Mouse (Mus musculus) limb, embryonic 11.5 days (tissue): ENCODE results near the gene Ppp1r14b. TPM values are rescaled to one million over a fixed set of nuclear protein-coding genes. Genes with fewer than 3 reads are reported as not detected.

Experiments
- ATAC-seq: fragments of 200-750 bp; cut with Nextera tagmentation; 2 replicates; pipeline ENCODE4 v1.8.0; 2017; ENCODE audit warnings: low read depth; ENCODE audit not compliant: insufficient number of reproducible peaks, low FRiP score, low TSS enrichment
- DNase-seq: peaks from one replicate; pipeline ENCODE4 v3.0.0-alpha.2; 2015; ENCODE audit warnings: low spot score
- H3K27ac ChIP-seq: fragments of 300-500 bp; sonication (generic); replicated peaks from 2 replicates; pipeline ENCODE4 v1.5.1; 2014; ENCODE audit warnings: low read depth, mild to moderate bottlenecking, low read length
- H3K27me3 ChIP-seq: fragments of 300-500 bp; sonication (generic); 2 replicates; pipeline ENCODE4 v1.6.1; 2014; ENCODE audit warnings: mild to moderate bottlenecking, low read length, mixed read lengths; ENCODE audit not compliant: control insufficient read depth, insufficient read depth
- H3K36me3 ChIP-seq: fragments of 300-500 bp; sonication (generic); 2 replicates; pipeline ENCODE4 v1.6.1; 2014; ENCODE audit warnings: mild to moderate bottlenecking, low read length, moderate library complexity, mixed read lengths; ENCODE audit not compliant: control insufficient read depth, insufficient read depth
- H3K4me1 ChIP-seq: fragments of 300-500 bp; sonication (generic); 2 replicates; pipeline ENCODE4 v1.6.1; 2014; ENCODE audit warnings: low read length, mixed read lengths; ENCODE audit not compliant: control insufficient read depth, insufficient read depth
- H3K4me2 ChIP-seq: fragments of 300-500 bp; sonication (generic); 2 replicates; pipeline ENCODE4 v1.6.1; 2014; ENCODE audit warnings: low read depth, mild to moderate bottlenecking, moderate library complexity; ENCODE audit not compliant: severe bottlenecking
- H3K4me3 ChIP-seq: fragments of 300-500 bp; sonication (generic); 2 replicates; pipeline ENCODE4 v1.5.1; 2014; ENCODE audit warnings: low read depth, low read length
- H3K9ac ChIP-seq: fragments of 300-500 bp; sonication (generic); 2 replicates; pipeline ENCODE4 v1.6.1; 2014; ENCODE audit warnings: mild to moderate bottlenecking, low read length
- H3K9me3 ChIP-seq: fragments of 300-500 bp; sonication (generic); 2 replicates; pipeline ENCODE4 v1.6.1; 2016; ENCODE audit warnings: low read length; ENCODE audit not compliant: control insufficient read depth
- WGBS: fragments of 180-500 bp; shearing (Covaris S2); extraction: QIAGEN DNeasy Blood & Tissue Kit; methylation state at CpG from one replicate; pipeline ENCODE4 v1.1.7; 2014; 5-methylcytosine and 5-hydroxymethylcytosine counted together
- polyA plus RNA-seq: library from polyadenylated mRNA; unstranded; fragments of >200 nt; fragmentation: Nextera tagmentation; extraction: Ambion mirVana; gene quantifications from 2 replicates; pipeline ENCODE4 v1.2.1, GENCODE M21; 2014

Ppp1r14b gene
- polyA plus RNA-seq, 1 experiment from 2014 or later: 282 TPM

GRCm38 (mm10) chr19:6975537-6976521, 1.1 kb downstream of the Ppp1r14b start, which contains the start of gene Plcb3:
Gene Plcb3 (minus strand): TSS chr19:6976470.
- WGBS: under 1% methylated on average over 16 of the region's 16 CpGs
- peaks cover 26% of the 10 kb centered on the region for H3K4me1 ChIP-seq

GRCm38 (mm10) chr19:6977759-6978638, 3.2 kb downstream of the Ppp1r14b start:
- no peak overlapping the region for H3K4me2 ChIP-seq
- H3K9ac ChIP-seq: peak overlapping the region; percentile 22; the same call in 1 of the 2 replicates
- H3K27me3 ChIP-seq: no peaks in the 10 kb centered on the region
- no peaks in the 10 kb centered on the region for H3K9me3 ChIP-seq
- ATAC-seq: no peak
- no peak overlapping the region for H3K27ac ChIP-seq
- 82% methylated on average over 13 of the region's 13 CpGs for WGBS
- peaks cover 18% of the 10 kb centered on the region for H3K4me1 ChIP-seq
- DNase-seq: no peak
- H3K4me3 ChIP-seq: 0 out of 2 replicates have a peak overlapping the region, but pooled peaks have one; percentile 5
- peaks cover 17% of the 10 kb centered on the region; the same call in 1 of the 2 replicates for H3K36me3 ChIP-seq

More at GRCm38 (mm10) chr19:6975537-6976521, 1.1 kb downstream of the Ppp1r14b start, which contains the start of gene Plcb3:
- H3K9me3 ChIP-seq: no peaks in the 10 kb centered on the region
- peak within 1 kb of the TSS; percentile 54 for H3K4me3 ChIP-seq
- DNase-seq (peak; percentile 72), ATAC-seq (no peak)
- peak within 1 kb of the TSS; percentile 94 for H3K4me2 ChIP-seq
- H3K27me3 ChIP-seq: no peaks in the 10 kb centered on the region
- H3K27ac ChIP-seq: peak within 1 kb of the TSS; percentile 56
- peaks cover 11% of the 10 kb centered on the region; the same call in 1 of the 2 replicates for H3K36me3 ChIP-seq
- peak within 1 kb of the TSS; percentile 68 for H3K9ac ChIP-seq

- ATAC-seq (no peak), DNase-seq (no peak)
- H3K9ac ChIP-seq: peak overlapping the region; percentile 22; the same call in 1 of the 2 replicates
- H3K4me3 ChIP-seq: peak overlapping the region; percentile 56; the same call in 1 of the 2 replicates
- peaks cover 18% of the 10 kb centered on the region for H3K4me1 ChIP-seq
- 46% methylated on average over 3 of the region's 3 CpGs for WGBS
- no peaks in the 10 kb centered on the region for H3K9me3 ChIP-seq
- H3K4me2 ChIP-seq: peak overlapping the region; percentile 71; the same call in 1 of the 2 replicates
- H3K27me3 ChIP-seq: no peaks in the 10 kb centered on the region
- peaks cover 17% of the 10 kb centered on the region for H3K36me3 ChIP-seq
- H3K27ac ChIP-seq: no peak overlapping the region
Measured at GRCm38 (mm10) chr19:6978639-6978974, 3.8 kb downstream of the Ppp1r14b start.

GRCm38 (mm10) chr19:6979001-6979479, 4.3 kb downstream of the Ppp1r14b start:
- Histone ChIP-seq H3K4me1 (peaks cover 18% of the 10 kb centered on the region), H3K36me3 (peaks cover 19% of the 10 kb centered on the region), H3K27ac (peak overlapping the region; percentile 22; the same call in 1 of the 2 replicates), H3K9me3 (no peaks in the 10 kb centered on the region), H3K9ac (peak overlapping the region; percentile 0; the same call in 1 of the 2 replicates), H3K27me3 (no peaks in the 10 kb centered on the region), H3K4me3 (peak overlapping the region; percentile 56), H3K4me2 (peak overlapping the region; percentile 71)
- WGBS: 13% methylated on average over 11 of the region's 11 CpGs
- DNase-seq (no peak), ATAC-seq (0 out of 2 replicates have a peak, but pooled peaks have one; percentile 0)

- peak overlapping the region; percentile 83 for H3K9ac ChIP-seq
- H3K4me1 ChIP-seq: peaks cover 18% of the 10 kb centered on the region
Measured at GRCm38 (mm10) chr19:6979486-6980380, 5.0 kb downstream of the Ppp1r14b start.

GRCm38 (mm10) chr19:6980381-6981093, 5.8 kb downstream of the Ppp1r14b start, which contains the start of gene Fkbp2:
Gene Fkbp2 (minus strand): TSS chr19:6980501.
- Histone ChIP-seq H3K9ac (peak within 1 kb of the TSS; percentile 83), H3K36me3 (peaks cover 22% of the 10 kb centered on the region), H3K27me3 (no peaks in the 10 kb centered on the region), H3K27ac (peak within 1 kb of the TSS; percentile 78), H3K9me3 (no peaks in the 10 kb centered on the region), H3K4me2 (peak within 1 kb of the TSS; percentile 71), H3K4me1 (peaks cover 20% of the 10 kb centered on the region), H3K4me3 (peak within 1 kb of the TSS; percentile 56)
- ATAC-seq (peak; percentile 88), DNase-seq (peak; percentile 98)
- WGBS: 2% methylated on average over 38 of the region's 38 CpGs

More at GRCm38 (mm10) chr19:6979486-6980380, 5.0 kb downstream of the Ppp1r14b start:
- Histone ChIP-seq H3K27me3 (no peaks in the 10 kb centered on the region), H3K4me3 (peak overlapping the region; percentile 56), H3K27ac (peak overlapping the region; percentile 78), H3K9me3 (no peaks in the 10 kb centered on the region), H3K36me3 (peaks cover 19% of the 10 kb centered on the region), H3K4me2 (peak overlapping the region; percentile 71)
- WGBS: under 1% methylated on average over 57 of the region's 59 CpGs
- peak; percentile 99 for DNase-seq
- peak; percentile 91 for ATAC-seq

GRCm38 (mm10) chr19:6981465-6981864, 6.7 kb downstream of the Ppp1r14b start:
- Histone ChIP-seq H3K9ac (no peak overlapping the region), H3K27me3 (no peaks in the 10 kb centered on the region), H3K4me3 (no peak overlapping the region), H3K4me2 (no peak overlapping the region), H3K27ac (no peak overlapping the region), H3K9me3 (no peaks in the 10 kb centered on the region), H3K36me3 (peaks cover 22% of the 10 kb centered on the region), H3K4me1 (peaks cover 17% of the 10 kb centered on the region; the same call in 1 of the 2 replicates)
- DNase-seq (no peak), ATAC-seq (no peak)
- 92% methylated on average over 4 of the region's 4 CpGs for WGBS
